Mouse (Mus musculus) CH12.LX (cell line): Measurements from ENCODE around the gene Atp8b3. TPM values are rescaled to one million over a fixed set of nuclear protein-coding genes. Genes with fewer than 3 reads are reported as not detected.
A peak's percentile ranks its signal among the peaks of the same experiment; 100 is the strongest.

ENCODE experiments used
- DNase-seq: peaks from one replicate; pipeline ENCODE4 v3.0.0-alpha.2; 2013; ENCODE audit errors: extremely low read depth
- H3K27ac ChIP-seq: 2 replicates; pipeline ENCODE4 v1.5.1; 2012; ENCODE audit warnings: low read depth, mild to moderate bottlenecking, control low read depth, moderate library complexity; ENCODE audit not compliant: insufficient read depth
- H3K27me3 ChIP-seq: replicated peaks from 2 replicates; pipeline ENCODE3; 2012; ENCODE audit warnings: inconsistent platforms
- H3K36me3 ChIP-seq, 2 experiments: replicated peaks in 1 of 2; 2 replicates each; pipeline versions ENCODE3 to v1.6.1; 2012; ENCODE audit warnings: inconsistent platforms in 1 of 2, low read length in 1 of 2, mild to moderate bottlenecking in 1 of 2, mixed read lengths in 1 of 2, moderate library complexity in 1 of 2; ENCODE audit not compliant: control insufficient read depth in 1 of 2, insufficient read depth in 1 of 2
- H3K4me1 ChIP-seq, 2 experiments: 2 replicates each; pipeline ENCODE4 v1.6.1; 2012; ENCODE audit warnings: inconsistent platforms in 1 of 2, moderate library complexity in 1 of 2; ENCODE audit not compliant: insufficient read depth in 2 of 2, control insufficient read depth in 1 of 2
- H3K4me2 ChIP-seq: 2 replicates; pipeline ENCODE4 v1.6.1; 2012; ENCODE audit warnings: low read depth, mild to moderate bottlenecking, control low read depth; ENCODE audit not compliant: poor library complexity, insufficient read depth, severe bottlenecking
- H3K4me3 ChIP-seq, 3 experiments: fragments of 150-350 bp in 1 of 3; sonication (generic) in 1 of 3; replicated peaks in 1 of 3; 2 replicates each; pipeline versions ENCODE3 to v1.5.1; 2011 to 2012; ENCODE audit warnings: low read depth in 2 of 3, low read length in 2 of 3, mild to moderate bottlenecking in 2 of 3, moderate library complexity in 2 of 3, control low read depth in 1 of 3, improper control_type of control experiment in 1 of 3, inconsistent platforms in 1 of 3, mixed read lengths in 1 of 3; ENCODE audit not compliant: poor library complexity in 1 of 3
- H3K79me2 ChIP-seq: replicated peaks from 2 replicates; pipeline ENCODE4 v1.6.1; 2012; ENCODE audit warnings: mild to moderate bottlenecking, moderate library complexity; ENCODE audit not compliant: control insufficient read depth, poor library complexity, insufficient read depth, severe bottlenecking; ENCODE audit errors: extremely low read depth
- H3K9ac ChIP-seq: 2 replicates; pipeline ENCODE4 v1.6.1; 2012; ENCODE audit warnings: low read depth, mild to moderate bottlenecking, control low read depth, moderate library complexity; ENCODE audit not compliant: insufficient read depth
- H3K9me3 ChIP-seq: replicated peaks from 2 replicates; pipeline ENCODE3; 2012; ENCODE audit warnings: low read length, inconsistent platforms, mixed read lengths
- CHD2 ChIP-seq: IDR thresholded peaks from 2 replicates; pipeline ENCODE4 v1.6.1; 2011; ENCODE audit warnings: low read length, improper control_type of control experiment
- CTCF ChIP-seq, 2 experiments: IDR thresholded peaks in 1 of 2; conservative IDR thresholded peaks in 1 of 2; 2 replicates each; pipeline ENCODE4 v1.5.1; 2011 to 2012; ENCODE audit warnings: low read depth in 2 of 2, low read length in 2 of 2, improper control_type of control experiment in 1 of 2, inconsistent platforms in 1 of 2, mild to moderate bottlenecking in 1 of 2, moderate library complexity in 1 of 2
- ELF1 ChIP-seq: IDR thresholded peaks from 2 replicates; pipeline ENCODE4 v1.6.1; 2014; ENCODE audit warnings: low read depth, mild to moderate bottlenecking, inconsistent platforms, low read length, improper control_type of control experiment
- EP300 ChIP-seq: IDR thresholded peaks from 2 replicates; pipeline ENCODE4 v1.6.1; 2011; ENCODE audit warnings: low read length, improper control_type of control experiment
- ETS1 ChIP-seq: conservative IDR thresholded peaks from 2 replicates; pipeline ENCODE4 v1.6.1; 2012; ENCODE audit warnings: low read depth, mild to moderate bottlenecking, inconsistent platforms, low read length, improper control_type of control experiment, moderate library complexity
- HCFC1 ChIP-seq: IDR thresholded peaks from 2 replicates; pipeline ENCODE4 v1.6.1; 2012; ENCODE audit warnings: low read depth, mild to moderate bottlenecking, inconsistent platforms, low read length, improper control_type of control experiment
- IRF4 ChIP-seq: IDR thresholded peaks from 2 replicates; pipeline ENCODE4 v1.6.1; 2014; ENCODE audit warnings: low read depth, mild to moderate bottlenecking, inconsistent platforms, low read length, improper control_type of control experiment
- JUND ChIP-seq: conservative IDR thresholded peaks from 2 replicates; pipeline ENCODE4 v1.6.1; 2011; ENCODE audit warnings: low read depth, low read length, improper control_type of control experiment
- KAT2A ChIP-seq: IDR thresholded peaks from 2 replicates; pipeline ENCODE4 v1.6.1; 2012; ENCODE audit warnings: low read length, improper control_type of control experiment, inconsistent platforms; ENCODE audit not compliant: insufficient replicate concordance
- MAFK ChIP-seq: IDR thresholded peaks from 2 replicates; pipeline ENCODE4 v1.6.1; 2011; ENCODE audit warnings: low read length, improper control_type of control experiment; ENCODE audit not compliant: insufficient replicate concordance
- MAX ChIP-seq: IDR thresholded peaks from 2 replicates; pipeline ENCODE4 v1.6.1; 2011; ENCODE audit warnings: low read length, improper control_type of control experiment
- MAZ ChIP-seq: IDR thresholded peaks from 2 replicates; pipeline ENCODE4 v1.6.1; 2012; ENCODE audit warnings: low read depth, mild to moderate bottlenecking, inconsistent platforms, low read length, improper control_type of control experiment, moderate library complexity
- MEF2A ChIP-seq: IDR thresholded peaks from 2 replicates; pipeline ENCODE4 v1.6.1; 2014; ENCODE audit warnings: low read depth, mild to moderate bottlenecking, inconsistent platforms, low read length, improper control_type of control experiment, borderline replicate concordance
- MYC ChIP-seq: IDR thresholded peaks from 2 replicates; pipeline ENCODE4 v1.6.1; 2011; ENCODE audit warnings: low read depth, mild to moderate bottlenecking, improper control_type of control experiment, low read length
- NRF1 ChIP-seq: IDR thresholded peaks from 2 replicates; pipeline ENCODE4 v1.6.1; 2014; ENCODE audit warnings: low read depth, mild to moderate bottlenecking, inconsistent platforms, low read length, improper control_type of control experiment, moderate library complexity
- PAX5 ChIP-seq: IDR thresholded peaks from 2 replicates; pipeline ENCODE4 v1.6.1; 2012; ENCODE audit warnings: low read length, inconsistent platforms, mixed read lengths
- POLR2A ChIP-seq: IDR thresholded peaks from 2 replicates; pipeline ENCODE4 v1.6.1; 2011; ENCODE audit warnings: low read depth, mild to moderate bottlenecking, improper control_type of control experiment, low read length
- POLR2AphosphoS2 ChIP-seq: IDR thresholded peaks from 2 replicates; pipeline ENCODE4 v1.6.1; 2011; ENCODE audit warnings: low read depth, low read length, improper control_type of control experiment
- RAD21 ChIP-seq: IDR thresholded peaks from 2 replicates; pipeline ENCODE4 v1.6.1; 2011; ENCODE audit warnings: low read depth, mild to moderate bottlenecking, low read length, improper control_type of control experiment, moderate library complexity
- SMC3 ChIP-seq: IDR thresholded peaks from 2 replicates; pipeline ENCODE4 v1.6.1; 2011; ENCODE audit warnings: low read depth, low read length, improper control_type of control experiment
- TCF12 ChIP-seq: IDR thresholded peaks from 2 replicates; pipeline ENCODE4 v1.6.1; 2014; ENCODE audit warnings: low read depth, mild to moderate bottlenecking, inconsistent platforms, low read length, improper control_type of control experiment
- UBTF ChIP-seq: IDR thresholded peaks from 2 replicates; pipeline ENCODE4 v1.6.1; 2012; ENCODE audit warnings: low read depth, mild to moderate bottlenecking, inconsistent platforms, low read length, improper control_type of control experiment, moderate library complexity
- USF2 ChIP-seq: conservative IDR thresholded peaks from 2 replicates; pipeline ENCODE4 v1.6.1; 2011; ENCODE audit warnings: low read depth, low read length, improper control_type of control experiment
- ZC3H11A ChIP-seq: IDR thresholded peaks from 2 replicates; pipeline ENCODE4 v1.6.1; 2012; ENCODE audit warnings: low read depth, mild to moderate bottlenecking, inconsistent platforms, low read length, improper control_type of control experiment
- ZKSCAN1 ChIP-seq: IDR thresholded peaks from 2 replicates; pipeline ENCODE4 v1.6.1; 2012; ENCODE audit warnings: low read depth, inconsistent platforms, low read length, improper control_type of control experiment, borderline replicate concordance
- ZNF384 ChIP-seq: IDR thresholded peaks from 2 replicates; pipeline ENCODE4 v1.6.1; 2012; ENCODE audit warnings: low read depth, low read length, improper control_type of control experiment, inconsistent platforms
- dilution Hi-C: fragments of 300-500 bp; cut with MboI; formaldehyde crosslinking; loops from 2 replicates; pipeline ENCODE4 v1.14.3; 2020; ENCODE audit warnings: low sequenced_read_pairs; ENCODE audit not compliant: extremely low pct_unique_long_range_greater_than_20kb, extremely low pct_ligation_motif_present
- in situ Hi-C: fragments of 300-500 bp; cut with MboI; formaldehyde crosslinking; loops from 3 replicates; pipeline ENCODE4 v1.14.3; 2019; ENCODE audit warnings: low sequenced_read_pairs, low pct_ligation_motif_present, low pct_unique_long_range_greater_than_20kb, mixed read lengths
- polyA plus RNA-seq: library from polyadenylated mRNA; unstranded; fragments of >175 nt; gene quantifications from 2 replicates; pipeline ENCODE4 v1.2.1, GENCODE M21; 2012; ENCODE audit warnings: low read depth; ENCODE audit not compliant: insufficient read length
- total RNA-seq, 2 experiments: library from RNA; depleted of rRNA; stranded (reverse); fragments of 300-350 nt in 1 of 2; fragments of >200 nt in 1 of 2; gene quantifications; 2 replicates each; pipeline ENCODE4 v1.2.3; 2012 to 2014

Gene Atp8b3
- total and polyA plus RNA-seq, 3 experiments = 0.08 to 0.27 (median 0.21) TPM

DNA sequence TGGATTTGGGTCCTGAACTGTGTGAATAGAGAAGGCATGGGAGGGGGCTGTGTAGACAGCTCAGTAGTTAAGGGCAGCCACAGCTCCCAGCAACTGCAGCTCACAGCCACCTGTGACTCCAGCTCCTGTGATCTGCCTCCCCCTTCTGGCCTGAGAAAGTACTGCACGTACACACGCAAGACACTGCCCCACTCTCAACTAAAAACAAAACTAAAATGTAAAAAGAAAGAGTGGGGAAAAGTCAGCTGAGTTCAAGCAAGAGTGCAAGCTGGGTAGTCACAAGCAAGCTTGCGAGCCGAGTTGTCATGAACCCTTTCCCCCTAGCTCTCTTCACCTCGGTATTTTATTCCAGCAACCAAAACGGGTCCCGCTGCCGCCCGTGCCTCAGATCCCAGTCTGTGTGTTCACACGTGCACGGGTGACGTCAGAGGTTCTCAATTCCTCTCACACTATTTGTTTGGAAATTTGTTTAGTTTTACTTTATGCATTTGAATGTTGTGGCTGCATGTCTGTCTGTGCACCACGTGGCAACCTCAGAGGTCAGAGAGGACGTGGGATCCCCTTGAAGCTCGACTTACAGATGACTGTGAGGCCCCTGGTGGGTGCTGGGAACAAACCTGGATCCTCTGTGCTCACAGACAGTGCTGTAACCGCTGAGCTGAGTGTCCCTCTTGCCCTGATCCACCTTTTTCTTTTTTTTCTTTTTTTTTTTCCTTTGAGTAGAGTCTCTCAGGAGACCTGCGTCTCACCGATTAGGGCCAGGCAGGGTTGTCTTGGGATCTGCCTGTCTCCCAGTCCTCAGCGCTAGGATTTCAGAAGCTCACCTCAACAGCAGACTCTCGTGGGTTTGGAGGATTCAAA lies 29.3 kb downstream of the Atp8b3 start (continued):
- TF ChIP-seq CHD2 (no peak), POLR2A (no peak), NRF1 (peak; percentile 44), PAX5 (no peak), ZNF384 (peak; percentile 77), HCFC1 (peak; percentile 5; the same call in 1 of the 2 replicates), MEF2A (peak; percentile 57), MAZ (peak; percentile 39; the same call in 1 of the 2 replicates), ELF1 (0 out of 2 replicates have a peak, but pooled peaks have one; percentile 20), RAD21 (peak; percentile 91), MAX (peak; percentile 94), USF2 (peak; percentile 33; the same call in 1 of the 2 replicates), ZKSCAN1 (no peak), CTCF (conservative IDR thresholded peaks at IDR 0.05 in 1 of 2, IDR thresholded peaks at IDR 0.05 in 1 of 2; ENCODE audit: low read depth in 2 of 2, low read length in 2 of 2) (peak; percentile 86 to 96), POLR2AphosphoS2 (no peak)

DNA sequence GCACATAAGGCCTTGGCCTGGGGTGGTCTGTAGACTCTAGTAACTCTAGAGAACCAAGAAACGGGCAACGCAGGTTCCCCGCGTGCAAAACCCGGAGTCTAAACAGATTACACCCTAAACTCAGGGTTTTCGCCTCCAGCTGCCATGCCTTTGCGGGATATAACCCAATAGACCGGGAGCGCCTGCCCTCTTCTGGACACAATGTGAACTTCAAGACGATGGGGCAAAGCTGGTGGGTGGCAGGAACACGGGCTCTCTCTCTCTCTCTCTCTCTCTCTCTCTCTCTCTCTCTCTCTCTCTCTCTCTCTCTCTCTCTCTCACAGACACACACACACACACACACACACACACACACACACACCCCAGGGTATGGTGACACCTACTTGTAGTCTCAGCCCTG lies 32.7 kb downstream of the Atp8b3 start:
- H3K27me3 ChIP-seq = peaks cover 73% of the 10 kb centered on the region
- TF ChIP-seq POLR2A (no peak), CTCF (conservative IDR thresholded peaks at IDR 0.05 in 1 of 2, IDR thresholded peaks at IDR 0.05 in 1 of 2; ENCODE audit: low read depth in 2 of 2, low read length in 2 of 2) (peak; percentile 54 to 76; a peak in 3 of 4 replicates), KAT2A (no peak), SMC3 (peak; percentile 86), IRF4 (no peak), EP300 (no peak), ZC3H11A (peak; percentile 45; the same call in 1 of the 2 replicates), NRF1 (peak; percentile 42; the same call in 1 of the 2 replicates), MAFK (no peak), JUND (0 out of 2 replicates have a peak, but pooled peaks have one; percentile 19), MAZ (no peak), TCF12 (peak; percentile 18; the same call in 1 of the 2 replicates), ETS1 (no peak), MAX (no peak), RAD21 (peak; percentile 68), MYC (0 out of 2 replicates have a peak, but pooled peaks have one; percentile 56), UBTF (no peak)
- in situ Hi-C loops = loop anchor here (5.0 kb wide), 2 partner anchors 59 to 134 kb away; no protein-coding TSS in a partner anchor

More for the DNA sequence above, 32.7 kb downstream of the Atp8b3 start:
- no peak overlapping the region for H3K4me3 ChIP-seq
- DNase-seq = peak; percentile 76
- H3K36me3 ChIP-seq = no peaks in the 10 kb centered on the region
- no peaks in the 10 kb centered on the region for H3K79me2 ChIP-seq
- dilution Hi-C loops = no loop called here
- peak overlapping the region; percentile 85 for H3K4me2 ChIP-seq
- no peak overlapping the region for H3K27ac ChIP-seq
- peaks cover 0 to 26% of the 10 kb centered on the region in 2 experiments; a peak in 2 of 4 replicates for H3K4me1 ChIP-seq
- no peak overlapping the region for H3K9ac ChIP-seq
- H3K9me3 ChIP-seq = no peaks in the 10 kb centered on the region
